Mouse (Mus musculus) c-Kit-positive CD71-positive TER-119-negative erythroid progenitor cells, embryonic 14.5 days (primary cell): ENCODE measurements around the gene Phf2.
A peak's percentile ranks its signal among the peaks of the same experiment; 100 is the strongest.
"Not testable (repeated sequence)": the region's sequence is repeated elsewhere in the genome, so short reads cannot be mapped to it uniquely, and the experiment has no call there.

ENCODE experiments used
- DNase-seq: peaks from one replicate; pipeline ENCODE4 v3.0.0-alpha.2; 2013; ENCODE audit warnings: low read depth

Phf2 gene

GRCm38 (mm10) chr13:48858054-48858453, 12.9 kb downstream of the Phf2 start:
- DNase-seq, result no peak

- DNase-seq, result no peak
These were observed 13.5 kb downstream of the Phf2 start for GRCm38 (mm10) chr13:48857246-48857932.

GRCm38 (mm10) chr13:48853947-48854346, 17.0 kb downstream of the Phf2 start:
- DNase-seq, result no peak

GRCm38 (mm10) chr13:48853475-48853874, 17.4 kb downstream of the Phf2 start:
- DNase-seq, result peak; percentile 52

GRCm38 (mm10) chr13:48852859-48853258, 18.1 kb downstream of the Phf2 start:
- no peak for DNase-seq

- no peak for DNase-seq
These were observed 19.2 kb downstream of the Phf2 start for GRCm38 (mm10) chr13:48851719-48852118.

GRCm38 (mm10) chr13:48850771-48851170, 20.1 kb downstream of the Phf2 start:
- DNase-seq, result no peak

GRCm38 (mm10) chr13:48850326-48850725, 20.6 kb downstream of the Phf2 start:
- no peak for DNase-seq

GRCm38 (mm10) chr13:48849155-48849554, 21.8 kb downstream of the Phf2 start:
- no peak for DNase-seq

- peak; percentile 82 for DNase-seq
These were observed 25.6 kb downstream of the Phf2 start for GRCm38 (mm10) chr13:48845308-48845707.

- no peak for DNase-seq
These were observed 27.4 kb downstream of the Phf2 start for GRCm38 (mm10) chr13:48843530-48843929.

GRCm38 (mm10) chr13:48841905-48842592, 28.9 kb downstream of the Phf2 start:
- DNase-seq, result no peak

GRCm38 (mm10) chr13:48838284-48838683, 32.6 kb downstream of the Phf2 start:
- no peak for DNase-seq

- DNase-seq, result no peak
These were observed 33.4 kb downstream of the Phf2 start for GRCm38 (mm10) chr13:48837537-48837936.

GRCm38 (mm10) chr13:48830528-48831250, 40.2 kb downstream of the Phf2 start:
- DNase-seq, result no peak

- no peak for DNase-seq
These were observed 41.1 kb downstream of the Phf2 start for GRCm38 (mm10) chr13:48829780-48830179.

GRCm38 (mm10) chr13:48822871-48823270, 48.0 kb downstream of the Phf2 start:
- DNase-seq, result no peak

- DNase-seq, result no peak
These were observed 48.6 kb downstream of the Phf2 start for GRCm38 (mm10) chr13:48822288-48822687.

GRCm38 (mm10) chr13:48819131-48819530, 51.8 kb downstream of the Phf2 start:
- no peak for DNase-seq

- no peak for DNase-seq
These were observed 56.5 kb downstream of the Phf2 start for GRCm38 (mm10) chr13:48814406-48814805.

- no peak for DNase-seq
These were observed 59.9 kb downstream of the Phf2 start for GRCm38 (mm10) chr13:48810991-48811390.

- no peak for DNase-seq
These were observed 60.6 kb downstream of the Phf2 start for GRCm38 (mm10) chr13:48810274-48810823.

GRCm38 (mm10) chr13:48809668-48810067, 61.3 kb downstream of the Phf2 start:
- DNase-seq, result not testable (repeated sequence)
